Mouse (Mus musculus) limb, embryonic 10.5 days (tissue): ENCODE measurements around the gene Trappc6a. TPM values are rescaled to one million over a fixed set of nuclear protein-coding genes. Genes with fewer than 3 reads are reported as not detected.

Experiments used
- DNase-seq: peaks from one replicate; pipeline ENCODE4 v3.0.0-alpha.2; 2017; ENCODE audit warnings: low spot score
- H3K27ac ChIP-seq: fragments of 300-500 bp; sonication (generic); 2 replicates; pipeline ENCODE4 v1.5.1; 2016; ENCODE audit warnings: mild to moderate bottlenecking
- H3K27me3 ChIP-seq: fragments of 300-500 bp; sonication (generic); 2 replicates; pipeline ENCODE4 v1.6.1; 2016; ENCODE audit warnings: low read depth, mild to moderate bottlenecking; ENCODE audit not compliant: poor library complexity, severe bottlenecking
- H3K36me3 ChIP-seq: fragments of 300-500 bp; sonication (generic); 2 replicates; pipeline ENCODE4 v1.6.1; 2016; ENCODE audit warnings: mild to moderate bottlenecking, moderate library complexity
- H3K4me1 ChIP-seq: fragments of 300-500 bp; sonication (generic); 2 replicates; pipeline ENCODE4 v1.6.1; 2016
- H3K4me3 ChIP-seq: fragments of 300-500 bp; sonication (generic); 2 replicates; pipeline ENCODE4 v1.5.1; 2016; ENCODE audit warnings: mild to moderate bottlenecking, moderate library complexity
- H3K9me3 ChIP-seq: fragments of 300-500 bp; sonication (generic); replicated peaks from 2 replicates; pipeline ENCODE4 v1.6.1; 2016; ENCODE audit warnings: mild to moderate bottlenecking
- WGBS: fragments of 180-500 bp; shearing (Covaris S2); methylation state at CpG from one replicate; pipeline ENCODE4 v1.1.7; 2016; 5-methylcytosine and 5-hydroxymethylcytosine counted together
- polyA plus RNA-seq: library from polyadenylated mRNA; unstranded; fragments of >200 nt; fragmentation: Nextera tagmentation; extraction: Ambion mirVana; gene quantifications from 2 replicates; pipeline ENCODE4 v1.2.1, GENCODE M21; 2016

The Trappc6a gene
- polyA plus RNA-seq, 1 experiment from 2014 or later: 90.5 TPM

- 18% methylated on average over 23 of the region's 23 CpGs for WGBS
These were observed 38.8 kb upstream of the Trappc6a start for GRCm38 (mm10) chr7:19469404-19469803.

DNA sequence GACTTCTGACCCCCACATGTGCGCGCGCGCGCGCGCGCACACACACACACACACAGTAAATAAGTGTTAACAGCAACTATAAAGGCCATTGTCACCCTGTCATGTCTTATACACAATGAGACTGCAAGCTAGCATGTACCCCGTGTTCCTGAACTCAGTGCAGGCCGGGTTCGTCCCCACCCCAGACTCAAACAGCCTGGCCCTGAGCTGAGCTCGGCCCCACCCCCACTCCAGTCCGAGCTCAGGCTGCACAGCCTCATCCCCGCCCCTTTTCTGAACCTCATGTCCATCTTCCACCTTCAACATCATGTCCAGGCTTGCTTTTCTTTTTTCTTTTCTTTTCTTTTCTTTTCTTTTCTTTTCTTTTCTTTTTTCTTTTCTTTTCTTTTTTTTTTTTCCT lies 37.9 kb upstream of the Trappc6a start:
- Histone ChIP-seq H3K4me1 (peaks cover 31% of the 10 kb centered on the region), H3K27me3 (peaks cover 96% of the 10 kb centered on the region), H3K36me3 (0 out of 2 replicates have a peak, but pooled peaks cover 2% of the 10 kb centered on the region), H3K27ac (no peak overlapping the region), H3K4me3 (no peak overlapping the region), H3K9me3 (no peaks in the 10 kb centered on the region)
- no peak for DNase-seq
- 17% methylated on average over 14 of the region's 14 CpGs for WGBS

More at GRCm38 (mm10) chr7:19469404-19469803, 38.8 kb upstream of the Trappc6a start:
- peaks cover 87% of the 10 kb centered on the region for H3K27me3 ChIP-seq
- DNase-seq: no peak
- H3K9me3 ChIP-seq: no peaks in the 10 kb centered on the region
- H3K27ac ChIP-seq: 0 out of 2 replicates have a peak overlapping the region, but pooled peaks have one; percentile 38
- 0 out of 2 replicates have a peak, but pooled peaks cover 2% of the 10 kb centered on the region for H3K36me3 ChIP-seq
- H3K4me1 ChIP-seq: peaks cover 39% of the 10 kb centered on the region
- peak overlapping the region; percentile 5; the same call in 1 of the 2 replicates for H3K4me3 ChIP-seq

DNA sequence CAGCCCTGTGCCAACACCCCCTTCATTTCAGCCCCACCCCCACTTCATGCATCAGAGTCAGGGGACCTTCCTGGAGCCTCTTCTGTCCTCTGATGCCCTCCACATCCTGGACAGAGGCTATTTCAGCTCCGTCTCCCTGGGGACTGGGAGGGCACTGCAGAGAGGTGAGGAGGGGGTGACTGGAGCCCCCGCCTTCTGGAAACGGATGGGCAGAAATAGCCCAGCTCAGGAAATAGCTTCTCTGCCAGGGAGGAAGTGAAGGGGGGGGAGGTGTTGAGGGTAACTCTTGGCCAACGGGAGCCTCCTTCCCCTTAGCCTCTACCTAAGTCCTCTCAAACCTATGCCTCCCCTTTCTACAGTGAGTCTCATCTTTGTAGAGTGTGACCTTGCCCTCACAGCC lies 35.8 kb upstream of the Trappc6a start:
- Histone ChIP-seq H3K4me3 (no peak overlapping the region), H3K27me3 (peaks cover 97% of the 10 kb centered on the region), H3K4me1 (peaks cover 27% of the 10 kb centered on the region), H3K27ac (no peak overlapping the region), H3K9me3 (no peaks in the 10 kb centered on the region), H3K36me3 (0 out of 2 replicates have a peak, but pooled peaks cover 2% of the 10 kb centered on the region)
- 45% methylated on average over 4 of the region's 4 CpGs for WGBS
- no peak for DNase-seq

- under 1% methylated on average over 89 of the region's 89 CpGs for WGBS
- H3K4me1 ChIP-seq: peaks cover 32% of the 10 kb centered on the region
- H3K4me3 ChIP-seq: peak overlapping the region; percentile 68
- no peaks in the 10 kb centered on the region for H3K9me3 ChIP-seq
- H3K27me3 ChIP-seq: peaks cover 91% of the 10 kb centered on the region
- 0 out of 2 replicates have a peak, but pooled peaks cover 2% of the 10 kb centered on the region for H3K36me3 ChIP-seq
- peak overlapping the region; percentile 91 for H3K27ac ChIP-seq
- peak; percentile 84 for DNase-seq
These were observed 34.2 kb upstream of the Trappc6a start for GRCm38 (mm10) chr7:19473875-19474443.

- H3K9me3 ChIP-seq: no peaks in the 10 kb centered on the region
- H3K4me1 ChIP-seq: peaks cover 21% of the 10 kb centered on the region
- peaks cover 60% of the 10 kb centered on the region for H3K27me3 ChIP-seq
- no peak overlapping the region for H3K4me3 ChIP-seq
- 84% methylated on average over 2 of the region's 2 CpGs for WGBS
- DNase-seq: no peak
- H3K36me3 ChIP-seq: 0 out of 2 replicates have a peak, but pooled peaks cover 2% of the 10 kb centered on the region
- H3K27ac ChIP-seq: no peak overlapping the region
These were observed 31.1 kb upstream of the Trappc6a start for GRCm38 (mm10) chr7:19477084-19477483.

GRCm38 (mm10) chr7:19477624-19478384 lies 30.4 kb upstream of the Trappc6a start:
- H3K27ac ChIP-seq: no peak overlapping the region
- DNase-seq: no peak
- peaks cover 53% of the 10 kb centered on the region for H3K27me3 ChIP-seq
- no peaks in the 10 kb centered on the region for H3K9me3 ChIP-seq
- 24% methylated on average over 14 of the region's 14 CpGs for WGBS
- peaks cover 19% of the 10 kb centered on the region for H3K4me1 ChIP-seq
- no peak overlapping the region for H3K4me3 ChIP-seq
- H3K36me3 ChIP-seq: 0 out of 2 replicates have a peak, but pooled peaks cover 2% of the 10 kb centered on the region

- no peaks in the 10 kb centered on the region for H3K36me3 ChIP-seq
- DNase-seq: no peak
- 85% methylated on average over 8 of the region's 8 CpGs for WGBS
- no peak overlapping the region for H3K27ac ChIP-seq
- no peaks in the 10 kb centered on the region for H3K9me3 ChIP-seq
- H3K4me3 ChIP-seq: no peak overlapping the region
- peaks cover under 1% of the 10 kb centered on the region; the same call in 1 of the 2 replicates for H3K4me1 ChIP-seq
- H3K27me3 ChIP-seq: peaks cover 18% of the 10 kb centered on the region
These were observed 24.9 kb upstream of the Trappc6a start for GRCm38 (mm10) chr7:19483281-19483680.

- H3K36me3 ChIP-seq: no peaks in the 10 kb centered on the region
- no peak overlapping the region for H3K27ac ChIP-seq
- no peak for DNase-seq
- H3K4me3 ChIP-seq: no peak overlapping the region
- no peaks in the 10 kb centered on the region for H3K9me3 ChIP-seq
- H3K4me1 ChIP-seq: peaks cover 6% of the 10 kb centered on the region
- WGBS: 94% methylated on average over 1 of the region's 1 CpGs
- H3K27me3 ChIP-seq: peaks cover 39% of the 10 kb centered on the region
These were observed 22.7 kb upstream of the Trappc6a start for GRCm38 (mm10) chr7:19485488-19485887.

DNA sequence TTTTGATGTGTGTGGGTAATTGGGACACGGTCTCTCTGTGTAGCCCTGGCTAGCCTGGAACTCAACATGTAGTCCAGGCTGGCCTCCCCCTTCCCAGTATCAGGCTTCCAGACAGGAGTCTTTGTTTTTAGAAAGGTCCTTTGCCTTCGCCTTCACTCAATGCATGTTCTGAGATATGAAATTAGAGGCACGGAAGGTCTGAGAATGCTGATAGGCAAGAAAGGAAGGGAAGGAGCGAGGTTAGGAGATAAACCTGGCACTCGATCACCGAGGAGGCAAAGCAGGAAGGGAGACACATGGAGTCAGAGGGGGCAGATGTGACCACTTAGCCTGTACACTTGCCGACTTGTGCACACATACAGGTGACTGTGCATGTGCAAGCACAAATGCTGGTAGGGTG lies 21.6 kb upstream of the Trappc6a start:
- Histone ChIP-seq H3K4me1 (peaks cover 9% of the 10 kb centered on the region), H3K4me3 (no peak overlapping the region), H3K27me3 (peaks cover 49% of the 10 kb centered on the region), H3K36me3 (no peaks in the 10 kb centered on the region), H3K27ac (no peak overlapping the region), H3K9me3 (no peaks in the 10 kb centered on the region)
- 88% methylated on average over 7 of the region's 7 CpGs for WGBS
- DNase-seq: no peak

DNA sequence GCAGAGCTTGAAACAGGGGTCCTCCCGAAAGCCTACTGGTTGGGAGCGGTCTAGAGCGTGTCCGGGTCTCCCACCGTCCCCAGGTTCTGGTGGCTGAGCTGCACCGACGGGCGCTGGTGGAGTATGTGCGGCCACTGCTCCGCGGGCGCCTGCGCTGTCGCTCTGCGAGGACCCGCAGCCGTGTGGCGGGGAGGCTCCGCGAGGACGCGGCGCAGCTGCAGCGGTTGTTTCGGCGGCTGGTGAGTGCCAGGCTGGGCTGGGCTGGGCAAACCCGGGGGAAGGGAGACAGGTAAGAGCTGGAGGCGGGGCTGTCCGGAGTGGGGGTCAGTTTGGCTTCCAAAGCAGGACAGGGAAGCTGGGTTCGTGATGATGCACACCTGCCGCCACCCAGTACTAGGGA lies 18.7 kb upstream of the Trappc6a start:
- H3K27me3 ChIP-seq: peaks cover 67% of the 10 kb centered on the region
- no peaks in the 10 kb centered on the region for H3K9me3 ChIP-seq
- no peaks in the 10 kb centered on the region for H3K36me3 ChIP-seq
- peak overlapping the region; percentile 44 for H3K4me3 ChIP-seq
- 7% methylated on average over 31 of the region's 31 CpGs for WGBS
- no peak overlapping the region for H3K27ac ChIP-seq
- H3K4me1 ChIP-seq: peaks cover 15% of the 10 kb centered on the region
- peak; percentile 54 for DNase-seq

- peak; percentile 69 for DNase-seq
- H3K4me1 ChIP-seq: peaks cover 27% of the 10 kb centered on the region
- peak overlapping the region; percentile 72 for H3K27ac ChIP-seq
- no peaks in the 10 kb centered on the region for H3K36me3 ChIP-seq
- peak overlapping the region; percentile 46 for H3K4me3 ChIP-seq
- 3% methylated on average over 26 of the region's 26 CpGs for WGBS
- H3K27me3 ChIP-seq: peaks cover 64% of the 10 kb centered on the region
- H3K9me3 ChIP-seq: no peaks in the 10 kb centered on the region
These were observed 16.5 kb upstream of the Trappc6a start for GRCm38 (mm10) chr7:19491731-19492130.

DNA sequence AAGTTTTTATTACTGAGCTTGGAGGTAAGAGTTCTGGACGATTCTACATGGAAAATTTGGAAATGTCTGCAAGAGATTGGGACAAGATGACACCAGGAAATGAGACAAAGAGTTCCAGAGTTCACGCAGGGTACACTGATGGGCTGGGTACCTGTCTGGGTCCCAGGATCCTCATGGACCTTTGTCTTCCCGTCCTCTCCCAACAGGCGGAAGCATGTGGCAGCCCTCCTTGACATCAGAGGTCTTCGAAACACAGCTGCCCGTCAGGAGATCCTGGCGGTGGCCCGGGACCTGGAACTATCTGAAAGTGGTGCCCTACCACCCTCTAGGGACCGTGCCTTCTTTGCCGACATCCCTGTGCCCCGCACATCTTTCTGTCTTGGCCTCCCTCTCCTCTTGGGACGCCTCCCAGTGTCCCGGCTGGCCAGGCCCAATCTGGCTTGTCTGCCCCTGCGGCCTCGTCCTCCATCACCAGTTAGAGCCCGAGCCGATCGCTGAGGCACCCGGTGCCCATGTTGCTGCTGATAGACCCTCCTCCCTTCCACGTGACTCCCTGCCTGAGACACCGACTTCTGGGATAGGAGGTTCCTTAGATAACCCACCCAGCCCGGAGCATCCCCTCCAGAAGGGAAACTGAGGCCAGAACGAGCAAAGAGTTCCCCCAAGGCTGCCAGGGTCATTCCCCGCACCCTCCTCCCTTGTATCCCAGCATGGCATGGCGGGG lies 13.3 kb upstream of the Trappc6a start:
- WGBS: 89% methylated on average over 25 of the region's 25 CpGs
- H3K4me1 ChIP-seq: peaks cover 28% of the 10 kb centered on the region
- no peak overlapping the region for H3K4me3 ChIP-seq

More for the DNA sequence above, 13.3 kb upstream of the Trappc6a start:
- H3K9me3 ChIP-seq: no peaks in the 10 kb centered on the region
- no peaks in the 10 kb centered on the region for H3K36me3 ChIP-seq
- H3K27me3 ChIP-seq: peaks cover 34% of the 10 kb centered on the region
- DNase-seq: no peak
- no peak overlapping the region for H3K27ac ChIP-seq
